Comparison of ENCODE assay signal across 23 mouse cellular contexts in genomic region chr2:90647084-90647483, GRCm38 (mm10).
"Had no signal": no experiment of that assay in that cellular context is flagged by ENCODE, and none has a peak within 500 bp of the region (broad histone marks: within the 10 kb centered on the region; RNA-seq: fewer than 3 reads in every experiment).

No protein-coding gene starts in this region.

- ATAC-seq: hindbrain, postnatal 0 days; inflammation-experienced regulatory T-cells, adult 6 months; liver, postnatal 0 days had no signal

- DNase-seq: kidney, adult 18-20 months; kidney, adult 9 months; kidney, postnatal 36 days; left cerebral cortex, postnatal 4 days; liver, postnatal 0 days; midbrain, embryonic 14.5 days; retina, postnatal 1 day; right cerebral cortex, postnatal 25 days; spleen, adult 18-20 months; thymus, adult 2 months; thymus, postnatal 25 days had no signal

- H3K4me2 ChIP-seq: limb, embryonic 12.5 days; limb, embryonic 15.5 days; liver, embryonic 11.5 days; lung, embryonic 15.5 days; midbrain, embryonic 11.5 days; neural tube, embryonic 12.5 days; neural tube, embryonic 15.5 days had no signal

- H3K36me3 ChIP-seq: limb, embryonic 12.5 days; limb, embryonic 15.5 days; lung, embryonic 15.5 days; neural tube, embryonic 12.5 days; neural tube, embryonic 15.5 days had no signal

- H3K27ac ChIP-seq: hindbrain, postnatal 0 days; kidney, postnatal 0 days; limb, embryonic 12.5 days; limb, embryonic 15.5 days; liver, embryonic 14.5 days; lung, embryonic 15.5 days; macrophage; neural tube, embryonic 12.5 days; neural tube, embryonic 15.5 days had no signal

- H3K4me3 ChIP-seq: limb, embryonic 12.5 days; limb, embryonic 15.5 days; lung, embryonic 15.5 days; neural tube, embryonic 12.5 days; neural tube, embryonic 15.5 days had no signal

- H3K27me3 ChIP-seq: lung, embryonic 15.5 days; neural tube, embryonic 12.5 days; neural tube, embryonic 15.5 days had no signal

- H3K4me1 ChIP-seq: limb, embryonic 12.5 days; limb, embryonic 15.5 days; lung, embryonic 15.5 days; neural tube, embryonic 12.5 days; neural tube, embryonic 15.5 days had no signal

- H3K9ac ChIP-seq: limb, embryonic 12.5 days; limb, embryonic 15.5 days; liver, embryonic 14.5 days; liver, postnatal 0 days; lung, embryonic 15.5 days; neural tube, embryonic 12.5 days; neural tube, embryonic 15.5 days had no signal

- H3K9me3 ChIP-seq: limb, embryonic 12.5 days; limb, embryonic 15.5 days; lung, embryonic 15.5 days; neural tube, embryonic 12.5 days; neural tube, embryonic 15.5 days had no signal
